Mouse (Mus musculus) C2C12 (cell line): ENCODE measurements around the gene Adamts14. TPM values are rescaled to one million over a fixed set of nuclear protein-coding genes. Genes with fewer than 3 reads are reported as not detected.

Experiments used
- H3K27me3 ChIP-seq: one replicate; pipeline ENCODE4 v1.6.1; 2011; ENCODE audit not compliant: control insufficient read depth, insufficient read depth, insufficient read length
- H3K36me3 ChIP-seq: one replicate; pipeline ENCODE4 v1.6.1; 2011; ENCODE audit not compliant: control insufficient read depth, insufficient read depth
- H3K4me3 ChIP-seq: one replicate; pipeline ENCODE4 v1.5.1; 2011; ENCODE audit warnings: mild to moderate bottlenecking, control low read depth; ENCODE audit not compliant: poor library complexity, insufficient read depth, severe bottlenecking
- H3K79me2 ChIP-seq: one replicate; pipeline ENCODE4 v1.6.1; 2011; ENCODE audit not compliant: control insufficient read depth, insufficient read depth
- H3K79me3 ChIP-seq: one replicate; pipeline ENCODE4 v1.6.1; 2011; ENCODE audit warnings: low read depth, control low read depth
- H3ac ChIP-seq: one replicate; pipeline ENCODE3; 2011; ENCODE audit warnings: low read depth; ENCODE audit not compliant: control insufficient read depth, insufficient read length
- CEBPB ChIP-seq: IDR thresholded peaks from one replicate; pipeline ENCODE4 v1.6.1; 2011; ENCODE audit warnings: low read depth, mild to moderate bottlenecking, control low read depth, moderate library complexity
- CTCF ChIP-seq: IDR thresholded peaks from one replicate; pipeline ENCODE4 v1.5.1; 2011; ENCODE audit not compliant: control insufficient read depth, insufficient read depth, insufficient read length
- FOSL1 ChIP-seq: IDR thresholded peaks from one replicate; pipeline ENCODE4 v1.8.0; 2011; ENCODE audit warnings: mild to moderate bottlenecking, low read length; ENCODE audit not compliant: poor library complexity, insufficient read depth, severe bottlenecking
- MAX ChIP-seq: IDR thresholded peaks from one replicate; pipeline ENCODE4 v1.6.1; 2011; ENCODE audit warnings: mild to moderate bottlenecking, control low read depth
- MYOD1 ChIP-seq: IDR thresholded peaks from one replicate; pipeline ENCODE4 v1.6.1; 2011; ENCODE audit warnings: low read depth; ENCODE audit not compliant: control insufficient read depth, insufficient read length
- MYOG ChIP-seq: IDR thresholded peaks from one replicate; pipeline ENCODE4 v1.6.1; 2011; ENCODE audit not compliant: control insufficient read depth, insufficient read length; ENCODE audit errors: extremely low read depth
- USF1 ChIP-seq: IDR thresholded peaks from one replicate; pipeline ENCODE4 v1.6.1; 2011; ENCODE audit warnings: low read depth, mild to moderate bottlenecking, control low read depth, moderate library complexity
- polyA plus RNA-seq: library from polyadenylated mRNA; unstranded; fragments of >200 nt; fragmentation: generic; extraction: Trizol; gene quantifications from one replicate; pipeline ENCODE4 v1.2.1, GENCODE M21; 2012; ENCODE audit warnings: missing spikeins

Adamts14 gene
- polyA plus RNA-seq, 1 experiment = 7.0 TPM

GRCm38 (mm10) chr10:61195216-61195615 lies 78.0 kb downstream of the Adamts14 start:
- TF ChIP-seq FOSL1 (no peak), USF1 (no peak), MAX (no peak), MYOD1 (no peak)
- H3K27me3 ChIP-seq = no peaks in the 10 kb centered on the region

GRCm38 (mm10) chr10:61194611-61195010 lies 78.6 kb downstream of the Adamts14 start:
- Histone ChIP-seq H3K27me3 (no peaks in the 10 kb centered on the region), H3K79me2 (no peaks in the 10 kb centered on the region), H3ac (no peak overlapping the region), H3K36me3 (no peaks in the 10 kb centered on the region), H3K79me3 (no peaks in the 10 kb centered on the region), H3K4me3 (no peak overlapping the region)
- TF ChIP-seq CTCF (no peak), CEBPB (no peak), USF1 (no peak), MYOG (no peak), FOSL1 (no peak), MAX (no peak), MYOD1 (no peak)

More at GRCm38 (mm10) chr10:61195216-61195615, 78.0 kb downstream of the Adamts14 start:
- no peak overlapping the region for H3ac ChIP-seq
- H3K4me3 ChIP-seq = no peak overlapping the region
- H3K79me2 ChIP-seq = no peaks in the 10 kb centered on the region
- no peaks in the 10 kb centered on the region for H3K79me3 ChIP-seq
- no peaks in the 10 kb centered on the region for H3K36me3 ChIP-seq

GRCm38 (mm10) chr10:61188010-61188409 lies 85.2 kb downstream of the Adamts14 start:
- H3ac ChIP-seq = no peak overlapping the region
- no peak overlapping the region for H3K4me3 ChIP-seq
- H3K79me2 ChIP-seq = no peaks in the 10 kb centered on the region
- H3K27me3 ChIP-seq = no peaks in the 10 kb centered on the region
- H3K79me3 ChIP-seq = no peaks in the 10 kb centered on the region
- no peak for TF ChIP-seq CEBPB
- no peak for TF ChIP-seq CTCF
- TF ChIP-seq FOSL1 = no peak
- TF ChIP-seq MAX = no peak
- TF ChIP-seq MYOG = no peak
- no peak for TF ChIP-seq USF1
- TF ChIP-seq MYOD1 = no peak
- H3K36me3 ChIP-seq = no peaks in the 10 kb centered on the region

- no peaks in the 10 kb centered on the region for H3K79me3 ChIP-seq
- H3K27me3 ChIP-seq = no peaks in the 10 kb centered on the region
- H3ac ChIP-seq = no peak overlapping the region
- no peaks in the 10 kb centered on the region for H3K36me3 ChIP-seq
- H3K4me3 ChIP-seq = no peak overlapping the region
- no peaks in the 10 kb centered on the region for H3K79me2 ChIP-seq
- no peak for TF ChIP-seq FOSL1
- TF ChIP-seq CEBPB = no peak
- no peak for TF ChIP-seq MYOG
- TF ChIP-seq CTCF = no peak
- TF ChIP-seq MYOD1 = no peak
- no peak for TF ChIP-seq USF1
- TF ChIP-seq MAX = no peak
These were observed 86.2 kb downstream of the Adamts14 start for GRCm38 (mm10) chr10:61187001-61187400.

DNA sequence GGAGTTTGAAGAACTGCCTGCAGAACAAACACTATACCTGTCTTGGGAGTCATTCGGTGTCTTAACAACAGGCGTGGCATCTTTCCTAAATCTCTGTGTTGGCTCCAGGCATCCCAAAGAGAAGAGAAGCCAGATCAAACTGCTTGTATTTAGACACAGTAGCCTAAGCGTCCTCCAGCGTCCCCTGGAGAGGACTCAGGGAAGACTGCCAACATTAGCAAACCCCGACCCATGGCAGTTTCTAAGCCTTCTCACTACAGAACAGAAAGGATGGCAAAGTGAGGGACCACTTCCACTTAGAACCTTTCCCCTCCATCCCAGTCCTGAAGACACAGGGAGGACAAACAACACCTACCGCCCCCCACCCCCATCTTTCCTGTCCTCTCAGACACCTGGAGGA lies 93.3 kb downstream of the Adamts14 start:
- H3ac ChIP-seq = no peak overlapping the region
- TF ChIP-seq CEBPB = no peak
- TF ChIP-seq MYOD1 = no peak
- no peak for TF ChIP-seq CTCF
- TF ChIP-seq FOSL1 = no peak
- no peak for TF ChIP-seq USF1
- TF ChIP-seq MAX = no peak
- TF ChIP-seq MYOG = no peak
- H3K36me3 ChIP-seq = no peaks in the 10 kb centered on the region
- H3K4me3 ChIP-seq = no peak overlapping the region
- no peaks in the 10 kb centered on the region for H3K79me3 ChIP-seq
- no peaks in the 10 kb centered on the region for H3K27me3 ChIP-seq
- no peaks in the 10 kb centered on the region for H3K79me2 ChIP-seq

GRCm38 (mm10) chr10:61178687-61179086 lies 94.6 kb downstream of the Adamts14 start:
- TF ChIP-seq MYOD1 (no peak), USF1 (no peak), MAX (no peak), MYOG (no peak), CEBPB (no peak), CTCF (no peak), FOSL1 (no peak)
- Histone ChIP-seq H3K4me3 (no peak overlapping the region), H3K79me2 (no peaks in the 10 kb centered on the region), H3K27me3 (no peaks in the 10 kb centered on the region), H3K79me3 (no peaks in the 10 kb centered on the region), H3K36me3 (no peaks in the 10 kb centered on the region), H3ac (no peak overlapping the region)
